Mouse (Mus musculus): ENCODE results near the gene BC004004. TPM values are rescaled to one million over a fixed set of nuclear protein-coding genes. Genes with fewer than 3 reads are reported as not detected.
A peak's percentile ranks its signal among the peaks of the same experiment; 100 is the strongest.
"Not testable (repeated sequence)": the region's sequence is repeated elsewhere in the genome, so short reads cannot be mapped to it uniquely, and the experiment has no call there.

Gene BC004004
- polyA plus RNA-seq, 1 experiment from 2014 or later = 116 TPM

- H3K4me1 ChIP-seq (replicated peaks; ENCODE audit: control insufficient read depth, insufficient read depth, low read length) = no peaks in the 10 kb centered on the region
- no peaks in the 10 kb centered on the region for H3K36me3 ChIP-seq (ENCODE audit: control insufficient read depth, insufficient read depth)
- no peak overlapping the region for H3K27ac ChIP-seq (ENCODE audit: low read depth, low read length)
- no peak for ATAC-seq
- H3K27me3 ChIP-seq (replicated peaks; ENCODE audit: control insufficient read depth, insufficient read depth, low read length) = no peaks in the 10 kb centered on the region
- no peak overlapping the region for H3K4me3 ChIP-seq (ENCODE audit: low read depth, low read length)
- no peak overlapping the region for H3K4me2 ChIP-seq (replicated peaks; ENCODE audit: low read depth)
- no peaks in the 10 kb centered on the region for H3K9me3 ChIP-seq (ENCODE audit: control insufficient read depth)
- H3K9ac ChIP-seq (ENCODE audit: low read depth, low read length) = no peak overlapping the region
- TF ChIP-seq CTCF (IDR thresholded peaks at IDR 0.05; ENCODE audit: low read depth) = peak; percentile 43
Measured at GRCm38 (mm10) chr17:29313300-29313699, 44.7 kb downstream of the BC004004 start.

GRCm38 (mm10) chr17:29315672-29316465, 47.3 kb downstream of the BC004004 start:
- WGBS = 52% methylated on average over 9 of the region's 9 CpGs
- no peak for TF ChIP-seq CTCF (IDR thresholded peaks at IDR 0.05; ENCODE audit: low read depth)
- no peak overlapping the region for H3K27ac ChIP-seq (ENCODE audit: low read depth, low read length)
- ATAC-seq = no peak
- no peaks in the 10 kb centered on the region for H3K36me3 ChIP-seq (ENCODE audit: control insufficient read depth, insufficient read depth)
- H3K27me3 ChIP-seq (replicated peaks; ENCODE audit: control insufficient read depth, insufficient read depth, low read length) = no peaks in the 10 kb centered on the region
- no peaks in the 10 kb centered on the region for H3K9me3 ChIP-seq (ENCODE audit: control insufficient read depth)
- H3K4me3 ChIP-seq (ENCODE audit: low read depth, low read length) = no peak overlapping the region
- no peak overlapping the region for H3K9ac ChIP-seq (ENCODE audit: low read depth, low read length)
- H3K4me1 ChIP-seq (replicated peaks; ENCODE audit: control insufficient read depth, insufficient read depth, low read length) = no peaks in the 10 kb centered on the region
- H3K4me2 ChIP-seq (replicated peaks; ENCODE audit: low read depth) = no peak overlapping the region

GRCm38 (mm10) chr17:29316891-29317290, 48.3 kb downstream of the BC004004 start:
- no peak overlapping the region for H3K4me2 ChIP-seq (replicated peaks; ENCODE audit: low read depth)
- 68% methylated on average over 3 of the region's 3 CpGs for WGBS
- ATAC-seq = no peak

GRCm38 (mm10) chr17:29317380-29317779, 48.8 kb downstream of the BC004004 start, which contains the start of gene Pi16:
Gene Pi16, plus strand, starts transcription at chr17:29317680.
- ATAC-seq = not testable (repeated sequence)
- 89% methylated on average over 3 of the region's 3 CpGs for WGBS

More at GRCm38 (mm10) chr17:29316891-29317290, 48.3 kb downstream of the BC004004 start:
- no peak overlapping the region for H3K9ac ChIP-seq (ENCODE audit: low read depth, low read length)
- H3K27ac ChIP-seq (ENCODE audit: low read depth, low read length) = no peak overlapping the region
- H3K4me1 ChIP-seq (replicated peaks; ENCODE audit: control insufficient read depth, insufficient read depth, low read length) = no peaks in the 10 kb centered on the region
- H3K27me3 ChIP-seq (replicated peaks; ENCODE audit: control insufficient read depth, insufficient read depth, low read length) = no peaks in the 10 kb centered on the region
- TF ChIP-seq CTCF (IDR thresholded peaks at IDR 0.05; ENCODE audit: low read depth) = no peak
- no peak overlapping the region for H3K4me3 ChIP-seq (ENCODE audit: low read depth, low read length)
- no peaks in the 10 kb centered on the region for H3K36me3 ChIP-seq (ENCODE audit: control insufficient read depth, insufficient read depth)
- no peaks in the 10 kb centered on the region for H3K9me3 ChIP-seq (ENCODE audit: control insufficient read depth)

GRCm38 (mm10) chr17:29318731-29319250, 50.2 kb downstream of the BC004004 start:
- no peak for ATAC-seq
- 54% methylated on average over 6 of the region's 6 CpGs for WGBS
- Histone ChIP-seq H3K4me1 (replicated peaks; ENCODE audit: control insufficient read depth, insufficient read depth, low read length) (no peaks in the 10 kb centered on the region), H3K27ac (ENCODE audit: low read depth, low read length) (no peak overlapping the region), H3K27me3 (replicated peaks; ENCODE audit: control insufficient read depth, insufficient read depth, low read length) (no peaks in the 10 kb centered on the region), H3K9ac (ENCODE audit: low read depth, low read length) (no peak overlapping the region), H3K4me2 (replicated peaks; ENCODE audit: low read depth) (no peak overlapping the region), H3K36me3 (ENCODE audit: control insufficient read depth, insufficient read depth) (no peaks in the 10 kb centered on the region), H3K9me3 (ENCODE audit: control insufficient read depth) (no peaks in the 10 kb centered on the region), H3K4me3 (ENCODE audit: low read depth, low read length) (no peak overlapping the region)
- no peak for TF ChIP-seq CTCF (IDR thresholded peaks at IDR 0.05; ENCODE audit: low read depth)

More at GRCm38 (mm10) chr17:29317380-29317779, 48.8 kb downstream of the BC004004 start, which contains the start of gene Pi16:
- not testable (repeated sequence) for H3K36me3 ChIP-seq (ENCODE audit: control insufficient read depth, insufficient read depth); H3K27ac ChIP-seq (ENCODE audit: low read depth, low read length); H3K4me2 ChIP-seq (replicated peaks; ENCODE audit: low read depth); H3K4me3 ChIP-seq (ENCODE audit: low read depth, low read length); H3K27me3 ChIP-seq (replicated peaks; ENCODE audit: control insufficient read depth, insufficient read depth, low read length); H3K9me3 ChIP-seq (ENCODE audit: control insufficient read depth); H3K9ac ChIP-seq (ENCODE audit: low read depth, low read length); H3K4me1 ChIP-seq (replicated peaks; ENCODE audit: control insufficient read depth, insufficient read depth, low read length)

DNA sequence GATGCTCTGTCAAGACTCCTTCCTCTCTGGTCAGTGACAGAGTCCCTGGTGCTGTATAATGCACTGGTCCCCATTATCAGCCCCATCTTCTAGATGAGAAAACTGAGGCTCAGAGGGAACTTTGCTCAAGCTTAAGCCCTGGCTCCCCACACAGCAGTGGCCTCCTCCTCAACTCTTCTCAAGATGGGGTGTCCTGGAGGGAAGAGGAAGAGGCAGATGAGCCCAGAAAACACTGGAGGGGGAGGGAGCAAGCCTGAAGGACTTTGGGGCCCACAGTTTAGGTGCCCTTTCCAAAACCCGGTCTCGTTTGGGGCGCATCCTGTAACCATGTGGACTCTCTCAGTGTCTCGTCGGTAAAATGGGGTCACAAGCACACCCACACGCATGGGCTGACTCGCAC, 50.9 kb downstream of the BC004004 start:
- 88% methylated on average over 7 of the region's 7 CpGs for WGBS
- Histone ChIP-seq H3K27me3 (replicated peaks; ENCODE audit: control insufficient read depth, insufficient read depth, low read length) (no peaks in the 10 kb centered on the region), H3K4me3 (ENCODE audit: low read depth, low read length) (no peak overlapping the region), H3K9ac (ENCODE audit: low read depth, low read length) (no peak overlapping the region), H3K27ac (ENCODE audit: low read depth, low read length) (no peak overlapping the region), H3K4me2 (replicated peaks; ENCODE audit: low read depth) (no peak overlapping the region), H3K4me1 (replicated peaks; ENCODE audit: control insufficient read depth, insufficient read depth, low read length) (no peaks in the 10 kb centered on the region), H3K36me3 (ENCODE audit: control insufficient read depth, insufficient read depth) (no peaks in the 10 kb centered on the region), H3K9me3 (ENCODE audit: control insufficient read depth) (no peaks in the 10 kb centered on the region)
- ATAC-seq = no peak
- TF ChIP-seq CTCF (IDR thresholded peaks at IDR 0.05; ENCODE audit: low read depth) = no peak

Measured in intestine, postnatal 0 days (tissue).